Mouse (Mus musculus) embryonic facial prominence, embryonic 12.5 days (tissue): ENCODE results near the gene Etv6. TPM values are rescaled to one million over a fixed set of nuclear protein-coding genes. Genes with fewer than 3 reads are reported as not detected.

ENCODE experiments used
- ATAC-seq: fragments of 200-750 bp; cut with Nextera tagmentation; 2 replicates; pipeline ENCODE4 v1.8.0; 2017; ENCODE audit not compliant: insufficient number of reproducible peaks, insufficient read depth, low FRiP score, low TSS enrichment
- H3K27ac ChIP-seq: fragments of 300-500 bp; sonication (generic); 2 replicates; pipeline ENCODE4 v1.5.1; 2016; ENCODE audit warnings: mild to moderate bottlenecking
- H3K27me3 ChIP-seq: fragments of 300-500 bp; sonication (generic); 2 replicates; pipeline ENCODE4 v1.6.1; 2016; ENCODE audit warnings: mild to moderate bottlenecking, moderate library complexity
- H3K36me3 ChIP-seq: fragments of 300-500 bp; sonication (generic); 2 replicates; pipeline ENCODE4 v1.6.1; 2016; ENCODE audit warnings: mild to moderate bottlenecking
- H3K4me1 ChIP-seq: fragments of 300-500 bp; sonication (generic); 2 replicates; pipeline ENCODE4 v1.6.1; 2016
- H3K4me2 ChIP-seq: fragments of 300-500 bp; sonication (generic); replicated peaks from 2 replicates; pipeline ENCODE4 v1.6.1; 2016; ENCODE audit warnings: mild to moderate bottlenecking, moderate library complexity
- H3K4me3 ChIP-seq: fragments of 300-500 bp; sonication (generic); 2 replicates; pipeline ENCODE4 v1.5.1; 2016; ENCODE audit warnings: mild to moderate bottlenecking
- H3K9ac ChIP-seq: fragments of 300-500 bp; sonication (generic); 2 replicates; pipeline ENCODE4 v1.6.1; 2016; ENCODE audit warnings: mild to moderate bottlenecking, moderate library complexity
- H3K9me3 ChIP-seq: fragments of 300-500 bp; sonication (generic); 2 replicates; pipeline ENCODE4 v1.6.1; 2016; ENCODE audit warnings: mild to moderate bottlenecking, moderate library complexity
- WGBS: fragments of 180-500 bp; shearing (Covaris S2); methylation state at CpG from one replicate; pipeline ENCODE4 v1.1.7; 2016; 5-methylcytosine and 5-hydroxymethylcytosine counted together
- polyA plus RNA-seq: library from polyadenylated mRNA; unstranded; fragments of >200 nt; fragmentation: Nextera tagmentation; extraction: Ambion mirVana; gene quantifications from 2 replicates; pipeline ENCODE4 v1.2.1, GENCODE M21; 2016

Gene Etv6
- polyA plus RNA-seq, 1 experiment from 2014 or later, result 15.8 TPM

- no peaks in the 10 kb centered on the region for H3K4me1 ChIP-seq
- H3K9ac ChIP-seq, result no peak overlapping the region
- H3K36me3 ChIP-seq, result peaks cover 25% of the 10 kb centered on the region
- WGBS, result 84% methylated on average over 5 of the region's 5 CpGs
- no peak overlapping the region for H3K27ac ChIP-seq
- H3K4me2 ChIP-seq, result no peak overlapping the region
- no peaks in the 10 kb centered on the region for H3K27me3 ChIP-seq
- ATAC-seq, result no peak
- no peaks in the 10 kb centered on the region for H3K9me3 ChIP-seq
- H3K4me3 ChIP-seq, result no peak overlapping the region
Observed at GRCm38 (mm10) chr6:134250764-134251163, 215.3 kb downstream of the Etv6 start.

GRCm38 (mm10) chr6:134251364-134251763 is 215.9 kb downstream of the Etv6 start:
- 89% methylated on average over 8 of the region's 8 CpGs for WGBS
- Histone ChIP-seq H3K27me3 (no peaks in the 10 kb centered on the region), H3K4me1 (no peaks in the 10 kb centered on the region), H3K4me3 (no peak overlapping the region), H3K9me3 (no peaks in the 10 kb centered on the region), H3K36me3 (peaks cover 27% of the 10 kb centered on the region), H3K4me2 (no peak overlapping the region), H3K27ac (no peak overlapping the region), H3K9ac (no peak overlapping the region)
- no peak for ATAC-seq

GRCm38 (mm10) chr6:134252081-134252755 is 216.7 kb downstream of the Etv6 start:
- Histone ChIP-seq H3K27me3 (no peaks in the 10 kb centered on the region), H3K27ac (no peak overlapping the region), H3K4me2 (no peak overlapping the region), H3K4me3 (no peak overlapping the region), H3K4me1 (no peaks in the 10 kb centered on the region), H3K9me3 (no peaks in the 10 kb centered on the region), H3K9ac (no peak overlapping the region), H3K36me3 (peaks cover 30% of the 10 kb centered on the region)
- 93% methylated on average over 8 of the region's 8 CpGs for WGBS
- ATAC-seq, result no peak

GRCm38 (mm10) chr6:134256369-134256768 is 220.9 kb downstream of the Etv6 start:
- no peaks in the 10 kb centered on the region for H3K4me1 ChIP-seq
- no peak for ATAC-seq
- no peaks in the 10 kb centered on the region for H3K27me3 ChIP-seq
- no peak overlapping the region for H3K4me3 ChIP-seq
- WGBS, result 77% methylated on average over 3 of the region's 3 CpGs
- H3K27ac ChIP-seq, result no peak overlapping the region
- no peak overlapping the region for H3K4me2 ChIP-seq
- 0 out of 2 replicates have a peak, but pooled peaks cover 4% of the 10 kb centered on the region for H3K9me3 ChIP-seq
- no peak overlapping the region for H3K9ac ChIP-seq
- H3K36me3 ChIP-seq, result peaks cover 33% of the 10 kb centered on the region

- Histone ChIP-seq H3K9me3 (0 out of 2 replicates have a peak, but pooled peaks cover 4% of the 10 kb centered on the region), H3K36me3 (peaks cover 60% of the 10 kb centered on the region), H3K4me1 (no peaks in the 10 kb centered on the region), H3K4me2 (no peak overlapping the region), H3K27ac (no peak overlapping the region), H3K9ac (no peak overlapping the region), H3K4me3 (no peak overlapping the region), H3K27me3 (no peaks in the 10 kb centered on the region)
- no peak for ATAC-seq
- WGBS, result 91% methylated on average over 8 of the region's 8 CpGs
Observed at GRCm38 (mm10) chr6:134259913-134260312, 224.4 kb downstream of the Etv6 start.

- no peak overlapping the region for H3K4me3 ChIP-seq
- H3K4me1 ChIP-seq, result no peaks in the 10 kb centered on the region
- H3K27ac ChIP-seq, result no peak overlapping the region
- ATAC-seq, result no peak
- H3K9me3 ChIP-seq, result 0 out of 2 replicates have a peak, but pooled peaks cover 4% of the 10 kb centered on the region
- H3K27me3 ChIP-seq, result no peaks in the 10 kb centered on the region
- 58% methylated on average over 3 of the region's 3 CpGs for WGBS
- H3K36me3 ChIP-seq, result peaks cover 73% of the 10 kb centered on the region
- H3K9ac ChIP-seq, result no peak overlapping the region
- no peak overlapping the region for H3K4me2 ChIP-seq
Observed at GRCm38 (mm10) chr6:134261904-134262303, 226.4 kb downstream of the Etv6 start.

GRCm38 (mm10) chr6:134262383-134262782 is 226.9 kb downstream of the Etv6 start:
- Histone ChIP-seq H3K4me2 (no peak overlapping the region), H3K9ac (no peak overlapping the region), H3K4me1 (no peaks in the 10 kb centered on the region), H3K9me3 (0 out of 2 replicates have a peak, but pooled peaks cover 4% of the 10 kb centered on the region), H3K36me3 (peaks cover 77% of the 10 kb centered on the region), H3K27me3 (no peaks in the 10 kb centered on the region), H3K27ac (no peak overlapping the region), H3K4me3 (no peak overlapping the region)
- ATAC-seq, result no peak
- 88% methylated on average over 4 of the region's 4 CpGs for WGBS

GRCm38 (mm10) chr6:134262911-134263607 is 227.6 kb downstream of the Etv6 start:
- Histone ChIP-seq H3K36me3 (peaks cover 82% of the 10 kb centered on the region), H3K4me2 (no peak overlapping the region), H3K27ac (no peak overlapping the region), H3K4me1 (no peaks in the 10 kb centered on the region), H3K9ac (no peak overlapping the region), H3K4me3 (no peak overlapping the region), H3K27me3 (no peaks in the 10 kb centered on the region), H3K9me3 (0 out of 2 replicates have a peak, but pooled peaks cover 4% of the 10 kb centered on the region)
- WGBS, result 83% methylated on average over 6 of the region's 6 CpGs
- no peak for ATAC-seq

GRCm38 (mm10) chr6:134273884-134274283 is 238.4 kb downstream of the Etv6 start:
- no peaks in the 10 kb centered on the region for H3K27me3 ChIP-seq
- no peak overlapping the region for H3K4me3 ChIP-seq
- H3K9ac ChIP-seq, result no peak overlapping the region
- no peak for ATAC-seq
- no peak overlapping the region for H3K4me2 ChIP-seq
- H3K9me3 ChIP-seq, result no peaks in the 10 kb centered on the region
- H3K4me1 ChIP-seq, result no peaks in the 10 kb centered on the region
- no peak overlapping the region for H3K27ac ChIP-seq
- WGBS, result 94% methylated on average over 2 of the region's 2 CpGs
- peaks cover 21% of the 10 kb centered on the region; the same call in 1 of the 2 replicates for H3K36me3 ChIP-seq

GRCm38 (mm10) chr6:134276954-134277353 is 241.5 kb downstream of the Etv6 start:
- Histone ChIP-seq H3K36me3 (no peaks in the 10 kb centered on the region), H3K9ac (no peak overlapping the region), H3K9me3 (no peaks in the 10 kb centered on the region), H3K27ac (no peak overlapping the region), H3K4me3 (no peak overlapping the region), H3K27me3 (no peaks in the 10 kb centered on the region), H3K4me2 (no peak overlapping the region), H3K4me1 (no peaks in the 10 kb centered on the region)
- ATAC-seq, result no peak
- WGBS, result 84% methylated on average over 2 of the region's 2 CpGs

GRCm38 (mm10) chr6:134282095-134282494 is 246.6 kb downstream of the Etv6 start:
- H3K27ac ChIP-seq, result no peak overlapping the region
- no peak for ATAC-seq

GRCm38 (mm10) chr6:134291823-134292222 is 256.3 kb downstream of the Etv6 start:
- Histone ChIP-seq H3K4me1 (no peaks in the 10 kb centered on the region), H3K27ac (no peak overlapping the region), H3K9ac (no peak overlapping the region), H3K27me3 (no peaks in the 10 kb centered on the region), H3K4me3 (no peak overlapping the region), H3K36me3 (no peaks in the 10 kb centered on the region), H3K4me2 (no peak overlapping the region), H3K9me3 (no peaks in the 10 kb centered on the region)
- 90% methylated on average over 3 of the region's 3 CpGs for WGBS
- no peak for ATAC-seq

More at GRCm38 (mm10) chr6:134282095-134282494, 246.6 kb downstream of the Etv6 start:
- Histone ChIP-seq H3K4me1 (no peaks in the 10 kb centered on the region), H3K36me3 (no peaks in the 10 kb centered on the region), H3K4me2 (no peak overlapping the region), H3K4me3 (no peak overlapping the region), H3K9ac (no peak overlapping the region), H3K27me3 (no peaks in the 10 kb centered on the region), H3K9me3 (no peaks in the 10 kb centered on the region)
- WGBS, result 85% methylated on average over 3 of the region's 3 CpGs
